Mouse (Mus musculus): ENCODE results near the gene Fkbp6.

- TF ChIP-seq CTCF (IDR thresholded peaks at IDR 0.05; ENCODE audit: low read depth) (no peak), EP300 (IDR thresholded peaks at IDR 0.05; ENCODE audit: low read depth) (no peak)
Observed at GRCm38 (mm10) chr5:135247337-135247736, 102.5 kb downstream of the Fkbp6 start.

All from heart, postnatal 0 days (tissue).